Mouse (Mus musculus) thymus, postnatal 0 days (tissue): Measurements from ENCODE around the gene Hbs1l. TPM values are rescaled to one million over a fixed set of nuclear protein-coding genes. Genes with fewer than 3 reads are reported as not detected.

Experiments
- DNase-seq: peaks from one replicate; pipeline ENCODE4 v3.0.0-alpha.2; 2015; ENCODE audit warnings: low spot score
- polyA plus RNA-seq: library from polyadenylated mRNA; unstranded; fragments of >200 nt; fragmentation: Nextera tagmentation; extraction: Ambion mirVana; gene quantifications from 2 replicates; pipeline ENCODE4 v1.2.1, GENCODE M21; 2015

The Hbs1l gene
- 81.6 and 83.6 TPM in 2 replicates for polyA plus RNA-seq

DNA sequence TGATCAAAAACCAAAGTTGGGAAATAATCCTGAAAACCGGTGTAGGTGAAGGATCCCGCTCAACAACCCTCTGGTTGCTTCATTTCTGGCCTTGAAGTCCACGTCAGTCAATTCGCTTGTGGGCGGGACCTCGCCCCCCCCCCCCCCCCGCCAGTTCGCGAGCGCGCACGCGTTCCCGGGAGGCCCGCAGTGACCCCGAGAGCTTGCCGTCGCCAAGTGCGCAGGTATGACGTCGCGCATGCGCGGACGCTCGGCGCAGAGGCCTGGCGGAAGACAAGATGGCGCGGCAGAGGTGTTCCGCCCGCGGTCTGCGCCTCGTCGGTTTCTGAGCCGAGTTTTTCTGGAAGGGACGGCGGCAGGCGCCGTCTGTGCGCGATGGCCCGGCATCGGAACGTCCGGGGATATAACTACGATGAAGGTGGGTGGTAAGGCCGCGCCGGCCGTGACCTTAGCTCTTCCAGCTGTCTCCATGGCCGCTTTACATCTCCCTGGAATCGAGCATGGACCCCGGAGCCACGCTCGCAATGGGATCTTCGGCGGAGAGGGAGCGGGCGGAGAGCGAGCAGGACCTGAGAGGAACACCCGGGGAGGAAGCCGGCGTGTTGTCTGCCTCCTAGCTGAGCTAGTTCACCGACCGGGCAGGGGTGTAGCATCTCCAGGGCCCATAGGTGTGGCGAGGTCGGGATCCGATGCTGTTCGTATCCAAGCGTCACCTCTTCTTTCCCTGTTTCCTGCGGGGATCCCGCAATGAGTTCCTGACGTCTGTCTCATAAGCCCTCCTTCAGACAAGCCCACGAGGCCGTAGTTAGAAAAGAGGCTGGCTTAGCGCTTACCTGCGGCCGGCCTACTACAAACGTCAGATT, at the start of gene Hbs1l:
TSS of gene Hbs1l (plus strand) at position 221 of the 863 bp plus-strand sequence.
- peak; percentile 98 for DNase-seq

DNA sequence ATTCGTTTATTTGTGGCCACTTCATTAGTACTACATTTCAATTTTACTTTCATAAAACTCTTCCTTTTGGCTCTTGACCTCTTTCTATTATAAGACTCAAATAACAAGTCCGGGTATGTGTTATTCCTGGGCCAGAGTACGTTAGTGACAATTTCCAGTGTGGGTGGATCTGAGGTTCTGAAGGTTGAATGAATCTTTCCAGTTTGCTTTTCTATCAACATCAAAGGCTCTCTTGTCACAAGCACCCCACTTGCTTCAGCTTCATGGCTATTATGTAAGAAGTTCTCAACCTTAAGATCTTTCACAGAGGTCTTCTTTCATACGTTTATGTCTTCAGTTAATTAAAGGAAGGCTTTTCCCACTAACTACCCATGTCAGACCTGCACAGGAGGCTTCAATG, 47.2 kb upstream of the Hbs1l start:
- no peak for DNase-seq

DNA sequence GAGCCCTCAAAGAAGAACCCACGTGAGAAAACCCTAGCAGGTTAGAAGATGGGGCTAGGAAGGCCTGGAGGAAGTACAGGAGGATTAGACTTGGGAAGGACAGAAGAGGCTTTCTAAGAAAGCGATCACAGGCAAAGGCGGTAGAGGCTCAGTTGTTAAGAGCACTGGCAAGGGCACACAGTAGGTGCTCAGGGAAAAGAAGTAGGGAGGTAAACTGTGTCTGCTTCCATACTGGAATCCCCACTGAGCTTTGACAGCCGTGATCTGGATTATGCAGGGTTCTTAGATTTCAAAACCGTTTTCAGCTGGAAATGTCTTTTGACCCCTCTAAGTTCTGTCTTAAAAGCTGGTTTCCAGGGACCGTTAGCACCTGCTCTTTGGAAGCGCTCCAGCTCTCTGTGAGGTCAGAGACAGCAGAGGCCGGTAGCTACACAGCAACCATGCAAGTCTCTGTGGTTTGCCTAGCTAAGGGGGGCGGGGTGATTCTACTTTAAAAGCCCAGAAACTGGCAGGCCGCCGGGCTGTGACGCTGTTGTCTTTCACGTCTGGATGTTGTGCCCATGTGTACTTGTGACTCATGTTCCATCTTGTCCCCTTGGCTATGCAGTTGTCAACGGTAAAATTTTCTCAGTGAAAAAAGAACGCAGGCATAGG, 43.8 kb upstream of the Hbs1l start:
- peak; percentile 91 for DNase-seq

DNA sequence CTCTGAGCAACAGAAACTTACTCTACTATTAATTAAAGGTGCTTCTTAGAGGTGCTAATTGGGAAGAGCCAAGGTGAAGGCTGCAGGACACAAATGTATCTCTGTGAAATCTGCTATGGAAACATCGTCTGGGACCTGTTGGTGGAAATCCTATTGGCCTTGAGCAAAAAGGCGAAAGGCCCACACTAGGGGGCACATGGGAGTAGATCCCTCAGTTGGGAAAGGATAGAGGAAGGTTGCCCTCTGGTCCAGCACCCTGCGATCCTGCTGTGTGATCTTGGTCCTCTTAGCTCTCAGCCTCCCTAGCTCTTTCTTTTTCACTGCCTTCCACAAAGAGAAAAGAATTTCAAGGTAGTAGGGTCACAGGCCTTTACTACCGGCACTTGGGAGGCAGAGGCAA, 43.0 kb upstream of the Hbs1l start:
- no peak for DNase-seq

DNA sequence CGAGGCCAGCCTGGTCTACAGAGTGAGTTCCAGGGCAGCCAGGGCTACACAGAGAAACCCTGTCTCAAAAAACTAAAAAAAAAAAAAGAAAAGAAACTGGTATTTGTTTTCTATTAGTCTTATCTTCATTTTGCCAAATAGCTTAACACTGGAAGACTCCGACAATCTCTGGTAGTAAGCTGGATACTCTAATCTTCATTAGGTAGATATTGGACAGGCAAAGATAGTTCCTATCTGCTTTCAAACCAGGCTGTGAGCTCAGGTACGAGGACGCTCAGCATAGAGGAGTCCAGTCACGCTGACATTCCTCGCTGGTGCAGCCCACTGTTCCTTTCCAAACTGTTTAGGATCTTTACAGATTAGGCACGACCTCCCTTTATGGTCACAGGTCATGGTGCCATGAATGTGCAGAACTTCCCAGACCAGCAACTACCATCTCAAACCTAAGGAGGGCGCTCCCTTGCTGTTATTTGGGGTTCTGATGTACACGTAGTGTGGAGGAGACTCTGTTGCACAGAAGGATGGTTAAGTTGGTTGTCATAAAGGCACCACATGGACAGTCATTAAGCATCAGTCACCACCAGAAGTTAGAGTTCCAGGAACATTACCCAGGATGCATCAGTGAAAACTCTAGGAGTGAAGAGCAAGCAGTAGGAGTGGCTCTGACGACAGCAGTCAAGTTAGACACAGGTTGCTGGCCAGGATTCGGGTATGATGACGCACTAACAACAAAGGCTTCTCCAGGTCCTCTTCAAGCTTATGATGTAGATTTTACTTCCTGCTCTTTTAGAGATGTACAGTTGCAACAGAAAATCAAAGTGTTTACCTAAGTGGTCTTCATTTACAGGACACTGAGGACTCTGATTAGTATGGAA, 41.3 kb upstream of the Hbs1l start:
- DNase-seq = peak; percentile 52

DNA sequence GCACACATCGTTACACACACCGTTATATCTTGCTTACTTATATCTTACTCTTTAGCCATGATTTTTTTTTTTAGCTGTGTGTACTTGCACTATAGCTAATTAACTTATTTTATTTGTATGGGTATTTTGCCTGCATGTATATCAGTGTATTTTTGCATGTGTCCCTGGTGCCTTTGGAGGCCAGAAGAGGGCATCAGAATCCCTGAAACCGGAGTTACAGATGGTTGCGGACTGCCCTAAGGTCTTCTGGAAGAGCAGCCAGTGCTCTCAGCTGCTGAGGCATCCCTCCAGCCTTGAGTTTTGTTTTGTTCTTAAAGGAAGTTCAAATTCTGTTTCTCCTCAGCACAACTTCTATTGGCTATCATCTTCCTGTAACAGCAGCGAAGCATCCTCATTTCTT, 38.5 kb upstream of the Hbs1l start:
- no peak for DNase-seq

DNA sequence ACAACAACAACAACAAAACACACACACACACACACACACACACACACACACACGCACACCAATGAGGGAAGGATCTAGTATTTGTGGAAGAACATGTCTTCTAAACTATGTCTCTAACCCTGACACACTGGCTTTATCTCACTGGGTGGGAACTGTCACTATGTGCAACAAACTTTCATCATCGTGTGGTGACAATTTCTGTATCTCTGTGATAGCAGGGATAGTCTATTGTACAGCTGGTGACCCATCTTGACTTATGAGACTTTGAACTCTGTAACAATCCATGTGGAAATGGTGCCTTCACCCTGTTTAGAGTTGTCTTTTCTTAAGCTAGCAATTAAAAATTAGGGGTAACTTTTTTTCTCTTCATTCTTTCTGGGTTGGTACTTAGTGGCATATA, 36.1 kb upstream of the Hbs1l start:
- DNase-seq = no peak

DNA sequence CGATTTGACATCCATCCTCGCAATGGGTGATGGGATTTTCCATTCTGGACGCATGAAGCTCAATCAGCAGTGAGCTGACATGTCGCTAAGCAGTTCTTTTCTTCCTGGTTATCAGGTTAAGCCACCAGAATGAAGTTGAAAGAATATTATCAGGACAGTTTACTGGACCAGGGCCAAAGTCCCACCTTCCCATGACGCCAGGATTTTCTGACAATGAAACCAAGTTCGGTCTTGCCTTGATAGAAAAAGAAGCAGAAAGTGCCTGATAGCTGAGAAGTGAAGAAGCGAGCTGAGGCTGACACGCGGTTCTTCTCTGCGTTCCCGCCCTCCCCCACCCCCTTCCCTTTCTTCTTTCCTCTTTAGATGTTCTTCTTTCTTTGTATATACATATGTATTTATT, 30.6 kb upstream of the Hbs1l start:
- no peak for DNase-seq

DNA sequence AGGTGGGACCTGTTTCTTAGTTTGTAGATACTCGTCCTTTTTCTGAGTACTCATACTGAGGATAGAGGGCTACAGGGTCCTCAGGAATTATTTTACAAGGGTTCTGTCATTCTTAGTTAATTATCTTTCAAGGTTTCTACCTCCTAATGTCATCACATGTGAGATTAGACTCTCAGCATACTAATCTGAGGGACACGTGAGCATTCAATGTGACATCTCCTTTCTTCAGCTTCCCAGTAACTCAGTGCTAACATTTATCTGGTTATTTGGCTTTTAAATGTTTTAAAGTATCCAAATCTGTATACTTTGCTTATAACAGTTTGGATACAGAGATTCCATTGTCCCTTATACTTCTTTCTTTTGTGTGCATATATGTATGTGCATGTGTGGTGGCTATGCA, 28.3 kb upstream of the Hbs1l start:
- DNase-seq = no peak

DNA sequence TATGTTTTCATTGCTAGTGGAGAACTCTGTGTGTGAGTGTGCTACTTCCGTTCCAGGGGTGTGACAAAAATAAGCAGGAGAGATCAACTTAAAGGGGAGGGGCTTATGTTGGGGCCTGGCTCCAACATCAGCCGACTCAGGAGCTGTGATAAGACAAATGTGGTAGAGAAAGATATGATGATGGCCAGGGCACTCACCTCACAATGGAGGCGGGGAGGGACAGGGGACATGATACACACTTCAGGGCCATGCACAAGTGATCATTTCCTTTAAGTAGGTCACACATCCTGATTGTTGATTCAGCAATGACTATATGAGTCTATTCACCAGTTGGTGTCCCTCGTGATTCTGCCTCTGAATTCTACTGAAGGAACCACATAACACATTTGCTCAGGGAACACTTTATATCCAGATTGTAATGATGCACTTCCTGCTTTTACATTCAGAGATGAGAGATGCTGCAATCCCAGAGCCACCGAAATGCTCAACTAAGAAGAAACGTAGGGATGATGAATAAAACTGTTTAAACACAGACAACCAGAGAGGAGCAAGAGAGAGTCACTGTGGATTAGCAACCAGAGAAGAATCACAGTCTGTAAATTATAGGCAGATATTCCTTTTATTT, 26.9 kb upstream of the Hbs1l start:
- DNase-seq = no peak

DNA sequence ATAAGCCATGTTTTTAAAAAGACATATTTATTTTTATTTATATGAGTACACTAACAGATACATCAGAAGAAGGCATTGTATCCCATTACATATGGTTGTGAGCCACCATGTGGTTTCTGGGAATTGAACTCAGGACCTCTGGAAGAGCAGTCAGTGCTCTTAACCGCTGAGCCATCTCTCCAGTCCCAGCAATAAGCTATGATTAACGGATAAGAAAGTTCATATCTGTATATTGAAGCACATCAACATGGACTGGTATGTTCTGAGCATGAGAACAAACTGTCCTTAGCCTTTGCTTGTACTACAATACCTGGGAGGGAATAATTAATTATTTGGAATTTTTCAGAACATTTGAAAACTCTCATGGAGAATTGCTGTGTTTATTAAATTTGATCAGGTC, 25.9 kb upstream of the Hbs1l start:
- no peak for DNase-seq

DNA sequence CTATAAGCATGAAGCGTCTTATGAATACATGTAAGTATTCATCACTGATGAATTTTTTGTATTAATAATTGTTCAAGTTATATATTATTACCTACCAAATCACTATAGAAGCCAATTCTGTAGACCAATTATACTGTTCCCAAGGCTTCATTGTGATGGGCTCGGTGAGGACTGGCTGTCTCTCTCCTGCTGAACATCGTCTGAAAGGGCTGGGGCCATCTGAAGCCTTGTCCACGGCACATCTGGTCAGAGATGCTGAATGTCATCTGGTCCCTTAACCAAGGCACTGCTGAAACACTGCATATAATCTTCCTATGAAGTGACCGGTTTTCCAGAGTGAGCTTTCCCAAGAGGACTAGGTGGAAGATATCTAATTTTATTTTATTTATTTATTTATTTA, 24.9 kb upstream of the Hbs1l start:
- DNase-seq = no peak

DNA sequence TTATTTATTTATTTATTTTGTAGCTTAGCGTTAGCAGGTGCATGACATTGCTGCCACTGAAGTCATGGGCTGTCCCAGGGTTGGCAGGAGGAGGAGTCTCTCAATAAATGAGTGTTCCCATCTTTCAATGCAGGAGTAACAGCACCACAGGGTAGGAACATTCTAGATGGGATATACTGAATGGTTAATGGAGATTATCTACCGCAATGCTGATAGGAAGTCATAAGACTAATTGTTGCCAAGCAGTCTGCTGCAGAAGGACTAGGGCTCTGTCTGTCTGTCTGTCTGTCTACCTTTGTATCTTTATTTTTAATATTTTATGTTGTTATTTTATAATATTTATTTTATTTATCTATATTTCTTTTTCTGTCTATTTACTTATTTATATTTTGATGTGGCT, 24.5 kb upstream of the Hbs1l start:
- no peak for DNase-seq

DNA sequence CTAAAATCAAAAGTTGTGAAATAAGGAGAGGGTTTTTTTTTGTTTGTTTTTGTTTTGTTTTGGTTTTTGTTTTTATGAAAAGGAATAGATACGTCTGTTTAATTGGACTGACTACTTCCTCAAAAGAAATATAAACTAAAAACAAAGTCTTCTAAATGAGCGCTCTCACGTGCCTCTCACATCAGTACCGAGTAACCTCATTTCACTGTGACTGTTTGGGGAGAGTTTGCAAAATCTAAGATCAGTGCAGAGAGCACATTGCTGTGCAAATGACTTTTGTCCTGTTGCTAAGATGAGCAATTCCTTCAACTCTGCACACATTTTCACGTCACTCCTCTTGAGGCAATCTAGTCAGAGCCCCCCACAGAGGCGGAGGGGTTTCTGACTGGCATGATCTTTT, 24.0 kb upstream of the Hbs1l start:
- DNase-seq = no peak

DNA sequence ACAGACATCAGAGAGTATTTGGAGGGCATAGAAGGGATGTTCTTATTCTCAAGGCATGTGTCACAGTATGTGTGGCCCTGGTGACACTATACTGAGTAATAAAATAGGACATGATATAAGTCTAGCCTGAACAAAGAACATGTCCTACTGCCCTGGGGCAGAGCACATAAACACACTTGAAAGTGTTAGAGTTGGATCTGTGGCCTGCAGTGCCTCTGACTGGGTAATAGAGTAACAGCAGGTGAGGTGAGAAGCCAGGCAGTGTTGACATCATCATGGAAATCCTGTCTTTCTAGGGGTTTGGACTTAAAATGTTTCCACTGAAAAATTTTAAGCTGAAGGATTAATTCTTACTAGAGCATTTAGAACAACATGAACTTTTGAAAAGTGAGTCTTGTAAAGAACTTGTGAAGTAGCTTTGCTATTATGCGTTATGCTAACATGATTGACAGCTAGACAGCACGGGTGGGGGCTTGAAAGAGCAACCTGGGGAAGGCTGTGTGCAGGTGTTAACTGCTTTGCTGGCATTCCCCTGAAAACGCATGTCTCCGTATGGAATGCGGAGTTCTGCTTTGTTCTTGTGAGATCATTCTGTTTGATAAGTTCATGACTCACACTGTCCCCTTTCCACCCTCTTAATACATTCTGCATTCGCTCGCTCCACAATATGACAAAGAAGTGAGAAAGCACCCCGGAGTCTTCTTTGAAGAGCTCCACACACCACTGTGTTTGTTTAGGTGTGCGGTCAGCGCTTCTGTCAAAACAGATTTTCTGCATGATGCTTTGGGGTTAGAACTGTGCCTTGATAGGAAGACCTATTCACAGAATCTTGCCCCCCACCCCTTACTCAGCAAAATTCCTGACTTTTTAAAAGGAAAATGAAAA, 8.3 kb upstream of the Hbs1l start:
- peak; percentile 63 for DNase-seq

DNA sequence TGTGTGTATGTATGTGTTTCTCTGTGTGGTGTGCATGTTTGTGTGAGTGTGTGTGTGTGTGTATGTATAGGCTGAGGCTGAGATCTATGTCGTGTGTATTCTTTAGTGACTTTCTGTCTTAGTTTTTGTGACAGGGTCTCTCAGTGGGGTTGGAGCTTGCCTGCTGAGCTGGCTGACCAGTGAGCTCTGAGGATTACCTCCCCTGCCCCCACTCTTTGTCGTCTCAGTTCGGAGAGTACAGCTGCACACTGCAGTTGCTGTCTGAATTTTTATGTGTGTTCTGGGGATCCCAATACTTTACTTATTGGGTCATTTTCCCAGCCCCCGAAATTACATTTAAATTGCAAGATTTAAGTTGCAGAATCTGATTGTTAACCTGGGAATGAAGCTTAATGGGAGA, 4.6 kb upstream of the Hbs1l start:
- DNase-seq = no peak

DNA sequence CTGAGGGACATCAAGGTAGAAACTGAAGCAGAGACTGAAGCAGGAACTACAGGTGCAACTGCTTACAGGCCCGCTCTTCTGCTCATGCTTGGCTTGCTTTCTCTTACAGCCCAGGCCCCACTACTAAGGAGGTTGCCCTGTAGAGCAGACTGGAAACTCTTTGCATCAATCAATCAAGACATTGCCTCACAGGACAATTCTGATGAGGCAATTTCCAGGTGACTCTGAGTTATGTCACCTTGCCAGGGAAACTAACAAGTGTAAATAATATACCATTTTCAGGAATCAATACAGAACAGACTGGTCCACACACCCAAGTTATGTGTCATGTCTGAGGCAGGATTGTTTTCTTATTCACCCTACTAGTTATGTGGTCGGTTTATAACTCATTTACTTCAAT, 1.6 kb upstream of the Hbs1l start:
- no peak for DNase-seq

DNA sequence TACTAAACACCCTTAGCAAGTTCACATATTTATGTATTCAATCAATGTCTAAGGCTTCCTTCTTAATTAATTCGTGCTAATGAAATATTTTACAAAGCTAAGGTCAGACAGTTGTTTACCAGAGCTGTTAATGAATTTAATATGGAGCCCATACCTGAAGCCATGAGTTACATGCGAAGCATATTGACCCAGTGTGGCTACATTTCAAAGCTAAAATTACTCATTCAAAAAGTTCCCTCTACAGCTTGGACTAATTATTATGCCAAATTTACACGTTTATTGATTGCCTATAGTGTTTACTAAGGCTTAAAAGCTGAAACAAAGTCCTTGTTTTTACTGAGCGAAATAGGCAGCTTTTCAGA, 401 bp upstream of the Hbs1l start:
- DNase-seq = no peak

DNA sequence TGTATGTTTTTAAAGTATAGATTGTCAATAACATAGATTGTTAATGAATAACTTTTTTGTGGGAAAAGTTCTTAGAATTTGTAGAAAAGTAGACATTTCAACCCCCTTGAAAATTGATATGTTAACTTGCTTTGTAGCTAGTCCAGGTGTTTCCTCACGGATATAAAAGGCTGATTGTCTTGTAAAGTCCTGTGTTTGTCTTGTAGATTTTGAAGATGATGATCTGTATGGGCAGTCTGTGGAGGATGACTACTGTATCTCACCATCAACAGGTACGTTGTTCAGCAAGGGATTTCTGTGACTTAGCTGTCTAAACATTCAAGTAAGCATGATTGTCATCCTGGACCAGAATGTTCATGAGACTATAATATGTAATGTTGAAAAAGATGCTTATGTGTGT, 3.2 kb downstream of the Hbs1l start:
- DNase-seq = no peak

DNA sequence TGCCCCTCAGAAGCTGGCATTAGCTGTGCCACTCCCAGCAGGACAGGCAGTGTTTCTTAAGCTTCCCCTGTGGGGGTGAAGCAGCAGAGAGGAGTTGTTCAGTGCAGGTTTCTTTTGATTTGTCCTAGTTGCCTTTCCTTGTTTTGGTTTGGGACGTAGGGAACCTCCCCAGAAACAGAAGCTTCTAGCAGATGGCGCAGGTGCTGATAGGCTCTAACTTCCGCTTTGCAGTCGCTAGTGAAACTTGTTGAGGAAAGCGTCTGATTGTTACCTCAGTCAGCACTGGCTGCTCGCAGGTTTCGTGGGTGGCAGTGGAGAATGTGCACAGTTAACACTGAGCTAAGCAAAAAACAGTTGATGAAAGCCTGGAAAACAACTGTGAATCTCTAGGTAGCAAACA, 6.0 kb downstream of the Hbs1l start:
- DNase-seq = peak; percentile 13
